Mouse (Mus musculus): ENCODE data around the gene Gse1. TPM values are rescaled to one million over a fixed set of nuclear protein-coding genes. Genes with fewer than 3 reads are reported as not detected.

Gse1 gene
- polyA plus RNA-seq, 1 experiment from 2014 or later: 15.4 TPM

DNA sequence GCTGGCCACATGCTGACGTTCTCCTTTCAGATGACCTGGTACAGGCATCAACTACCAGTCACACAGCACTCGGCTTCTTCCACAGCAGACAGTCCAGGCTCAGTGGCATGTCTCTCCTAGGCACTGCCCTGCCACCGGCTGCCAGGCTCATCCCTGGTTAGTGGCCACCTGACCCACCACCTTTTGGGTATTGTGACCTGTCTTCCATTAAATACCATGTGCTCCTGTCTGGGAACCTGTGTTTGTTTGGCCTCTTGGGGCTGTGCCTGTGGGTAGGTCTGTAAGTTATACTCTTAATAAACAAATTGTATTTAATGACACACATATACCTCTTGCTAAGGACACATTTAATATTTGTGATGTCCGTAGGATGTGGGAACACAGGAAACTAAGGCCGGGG is 142.9 kb downstream of the Gse1 start:
- H3K9ac ChIP-seq: no peak overlapping the region
- H3K27me3 ChIP-seq: no peaks in the 10 kb centered on the region
- H3K27ac ChIP-seq (replicated peaks): no peak overlapping the region
- ATAC-seq (ENCODE audit: low FRiP score, low read depth): no peak
- no peak overlapping the region for H3K4me2 ChIP-seq
- WGBS: 73% methylated on average over 5 of the region's 5 CpGs
- H3K4me3 ChIP-seq: no peak overlapping the region
- no peaks in the 10 kb centered on the region for H3K9me3 ChIP-seq
- peaks cover 41% of the 10 kb centered on the region for H3K4me1 ChIP-seq (replicated peaks)
- H3K36me3 ChIP-seq: no peaks in the 10 kb centered on the region

DNA sequence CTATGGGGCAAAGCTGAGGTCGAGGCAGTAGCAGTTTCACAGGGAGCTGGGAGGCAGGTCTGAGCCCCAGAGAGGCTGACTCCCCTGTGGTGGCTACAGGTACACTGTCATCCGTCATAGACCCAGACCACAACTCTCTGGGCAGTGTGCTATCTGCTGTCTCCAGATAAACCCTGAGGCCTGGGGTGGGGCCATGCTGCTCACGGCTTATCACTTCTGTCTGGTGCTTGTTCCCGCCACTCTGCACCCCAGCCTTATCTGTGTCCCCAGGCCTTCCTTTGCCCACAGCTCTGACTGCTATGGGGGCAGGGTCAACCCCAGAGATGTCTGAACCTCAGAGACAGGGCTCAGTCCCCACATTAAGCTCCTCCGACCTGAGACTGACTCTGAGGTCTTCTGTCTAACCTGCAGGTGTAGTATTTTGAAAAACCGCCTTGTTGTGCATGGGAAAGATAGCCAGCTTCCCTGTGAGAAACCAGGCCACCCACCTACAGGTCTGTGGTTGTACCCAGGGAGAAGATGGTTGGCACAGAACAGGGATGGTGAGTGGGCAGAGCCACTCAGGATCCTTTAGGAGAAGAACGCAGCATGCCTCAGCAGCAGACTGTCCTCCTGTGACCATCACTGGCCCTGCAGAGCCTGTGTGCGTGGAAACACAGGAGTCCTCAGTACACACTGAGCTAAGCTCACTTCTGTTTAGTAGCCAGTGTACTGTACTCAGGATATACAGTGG is 143.6 kb downstream of the Gse1 start:
- Histone ChIP-seq H3K9ac (no peak overlapping the region), H3K4me2 (no peak overlapping the region), H3K36me3 (no peaks in the 10 kb centered on the region), H3K27me3 (no peaks in the 10 kb centered on the region), H3K4me3 (no peak overlapping the region), H3K9me3 (no peaks in the 10 kb centered on the region), H3K27ac (replicated peaks) (no peak overlapping the region), H3K4me1 (replicated peaks) (peaks cover 49% of the 10 kb centered on the region)
- WGBS: 82% methylated on average over 8 of the region's 8 CpGs
- no peak for ATAC-seq (ENCODE audit: low FRiP score, low read depth)

DNA sequence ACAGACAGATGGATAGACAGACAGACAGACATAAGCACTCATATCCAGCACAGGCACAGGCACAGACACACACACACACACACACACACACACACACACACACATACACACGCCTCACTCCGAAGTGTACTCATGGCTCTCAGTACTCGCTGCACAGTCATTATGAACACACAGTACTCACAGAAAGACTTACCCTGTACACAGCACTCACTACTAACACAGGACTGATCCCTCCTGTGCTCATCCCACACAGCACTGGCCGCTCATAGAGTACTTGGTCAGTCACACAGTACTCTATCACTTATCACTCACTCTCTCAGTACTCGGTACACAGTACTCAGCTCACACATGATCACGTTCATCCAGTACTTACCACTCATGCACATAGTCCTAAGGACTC is 144.4 kb downstream of the Gse1 start:
- H3K4me3 ChIP-seq: no peak overlapping the region
- no peak overlapping the region for H3K27ac ChIP-seq (replicated peaks)
- H3K27me3 ChIP-seq: no peaks in the 10 kb centered on the region
- H3K9me3 ChIP-seq: no peaks in the 10 kb centered on the region
- 89% methylated on average over 6 of the region's 6 CpGs for WGBS
- no peak overlapping the region for H3K4me2 ChIP-seq
- no peak overlapping the region for H3K9ac ChIP-seq
- no peaks in the 10 kb centered on the region for H3K36me3 ChIP-seq
- H3K4me1 ChIP-seq (replicated peaks): peaks cover 54% of the 10 kb centered on the region
- ATAC-seq (ENCODE audit: low FRiP score, low read depth): no peak

- Histone ChIP-seq H3K27ac (replicated peaks) (peak overlapping the region; percentile 67), H3K9ac (no peak overlapping the region), H3K4me1 (replicated peaks) (peaks cover 59% of the 10 kb centered on the region)
These were observed 145.4 kb downstream of the Gse1 start for GRCm38 (mm10) chr8:120373621-120374020.

GRCm38 (mm10) chr8:120374070-120374469 is 145.8 kb downstream of the Gse1 start:
- no peak for ATAC-seq (ENCODE audit: low FRiP score, low read depth)
- H3K4me1 ChIP-seq (replicated peaks): peaks cover 59% of the 10 kb centered on the region
- H3K27ac ChIP-seq (replicated peaks): peak overlapping the region; percentile 67
- H3K36me3 ChIP-seq: no peaks in the 10 kb centered on the region
- no peak overlapping the region for H3K9ac ChIP-seq
- no peaks in the 10 kb centered on the region for H3K27me3 ChIP-seq
- 74% methylated on average over 1 of the region's 1 CpGs for WGBS
- H3K4me3 ChIP-seq: no peak overlapping the region
- H3K9me3 ChIP-seq: no peaks in the 10 kb centered on the region
- no peak overlapping the region for H3K4me2 ChIP-seq

More at GRCm38 (mm10) chr8:120373621-120374020, 145.4 kb downstream of the Gse1 start:
- Histone ChIP-seq H3K27me3 (no peaks in the 10 kb centered on the region), H3K4me2 (no peak overlapping the region), H3K9me3 (no peaks in the 10 kb centered on the region), H3K36me3 (no peaks in the 10 kb centered on the region), H3K4me3 (no peak overlapping the region)
- WGBS: 74% methylated on average over 3 of the region's 3 CpGs
- no peak for ATAC-seq (ENCODE audit: low FRiP score, low read depth)

DNA sequence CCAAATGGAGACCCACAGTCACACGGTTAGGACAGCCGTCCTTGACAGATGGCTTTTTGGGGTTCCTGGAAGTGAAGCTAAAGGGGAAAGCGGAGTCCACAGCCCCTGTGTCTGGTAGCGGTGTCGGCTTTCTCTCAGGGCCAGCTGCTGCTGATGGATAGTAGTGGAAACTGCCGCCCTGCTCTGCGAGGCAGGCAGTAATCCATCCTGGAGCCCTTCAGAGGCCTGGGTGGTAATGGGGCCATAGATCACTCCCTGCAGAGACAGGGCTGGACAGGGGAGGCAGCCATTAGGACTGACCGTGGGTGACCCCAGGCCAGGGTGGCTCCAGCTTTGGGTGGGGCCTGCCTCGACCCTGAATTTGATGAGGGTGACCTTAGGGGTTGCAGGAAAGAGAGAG is 146.3 kb downstream of the Gse1 start:
- H3K36me3 ChIP-seq: no peaks in the 10 kb centered on the region
- H3K9me3 ChIP-seq: no peaks in the 10 kb centered on the region
- H3K4me3 ChIP-seq: no peak overlapping the region
- peaks cover 60% of the 10 kb centered on the region for H3K4me1 ChIP-seq (replicated peaks)
- no peak overlapping the region for H3K4me2 ChIP-seq
- WGBS: 29% methylated on average over 9 of the region's 9 CpGs
- H3K27ac ChIP-seq (replicated peaks): peak overlapping the region; percentile 67
- H3K27me3 ChIP-seq: no peaks in the 10 kb centered on the region
- ATAC-seq (ENCODE audit: low FRiP score, low read depth): peak; percentile 2; the same call in 1 of the 2 replicates
- H3K9ac ChIP-seq: no peak overlapping the region

GRCm38 (mm10) chr8:120375170-120375569 is 146.9 kb downstream of the Gse1 start:
- H3K9me3 ChIP-seq: no peaks in the 10 kb centered on the region
- H3K4me3 ChIP-seq: no peak overlapping the region
- no peak for ATAC-seq (ENCODE audit: low FRiP score, low read depth)
- no peaks in the 10 kb centered on the region for H3K36me3 ChIP-seq
- WGBS: 35% methylated on average over 5 of the region's 5 CpGs
- H3K27me3 ChIP-seq: no peaks in the 10 kb centered on the region
- no peak overlapping the region for H3K9ac ChIP-seq
- 0 out of 2 replicates have a peak overlapping the region, but pooled peaks have one; percentile 67 for H3K27ac ChIP-seq (replicated peaks)
- peaks cover 61% of the 10 kb centered on the region for H3K4me1 ChIP-seq (replicated peaks)
- no peak overlapping the region for H3K4me2 ChIP-seq

GRCm38 (mm10) chr8:120376215-120376614 is 148.0 kb downstream of the Gse1 start:
- H3K4me3 ChIP-seq: no peak overlapping the region
- H3K9me3 ChIP-seq: no peaks in the 10 kb centered on the region
- no peaks in the 10 kb centered on the region for H3K36me3 ChIP-seq
- 37% methylated on average over 4 of the region's 4 CpGs for WGBS
- ATAC-seq (ENCODE audit: low FRiP score, low read depth): no peak
- H3K4me2 ChIP-seq: no peak overlapping the region
- peaks cover 71% of the 10 kb centered on the region for H3K4me1 ChIP-seq (replicated peaks)
- no peak overlapping the region for H3K9ac ChIP-seq
- H3K27me3 ChIP-seq: no peaks in the 10 kb centered on the region
- no peak overlapping the region for H3K27ac ChIP-seq (replicated peaks)

DNA sequence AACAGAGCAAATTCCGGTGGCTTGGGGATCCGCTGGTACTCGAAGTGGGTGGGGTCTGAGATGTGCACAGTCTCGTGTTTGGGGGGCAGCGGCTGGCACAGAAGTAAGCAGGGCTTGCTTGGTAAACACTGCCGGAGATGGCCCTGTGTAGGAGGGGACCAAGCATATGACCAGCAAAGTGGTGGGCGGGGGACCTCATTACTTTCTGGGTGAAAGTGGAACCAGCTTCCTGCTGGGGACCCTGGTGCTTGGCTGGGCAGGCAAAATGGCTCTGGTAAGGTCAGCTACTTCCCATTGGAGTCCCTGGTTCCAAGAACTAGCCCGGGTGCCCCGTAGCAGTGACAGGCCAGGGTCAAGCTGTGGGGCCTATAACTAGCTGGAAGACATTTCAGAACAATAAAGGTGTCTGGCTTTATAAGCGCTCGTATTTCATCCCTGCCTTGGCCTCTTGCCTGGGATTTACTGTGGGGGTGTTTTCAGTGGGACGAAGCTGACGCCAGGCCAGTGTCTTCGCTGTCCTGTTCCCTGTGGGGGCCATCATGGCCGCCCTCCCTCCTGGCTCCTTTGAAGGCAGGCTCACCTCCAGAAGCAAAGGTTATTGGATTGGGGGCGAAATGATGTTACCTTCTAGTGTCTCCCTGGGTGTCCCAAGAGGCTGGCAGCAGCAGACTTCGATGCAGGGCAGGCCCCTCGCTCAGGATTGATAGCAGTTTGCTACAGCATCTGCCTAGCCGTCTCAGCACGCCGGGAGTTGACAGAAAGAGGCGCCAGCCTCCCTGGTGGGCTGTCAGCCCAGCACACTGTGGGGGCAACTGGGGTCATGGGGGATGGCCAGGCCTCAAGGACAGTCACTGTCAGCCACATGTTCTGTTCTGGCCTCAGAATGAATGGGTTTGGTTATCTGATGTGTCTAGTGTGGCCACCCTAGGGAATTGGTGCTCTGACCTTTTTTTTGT is 148.9 kb downstream of the Gse1 start:
- no peaks in the 10 kb centered on the region for H3K27me3 ChIP-seq
- 36% methylated on average over 22 of the region's 22 CpGs for WGBS
- peaks cover 80% of the 10 kb centered on the region for H3K4me1 ChIP-seq (replicated peaks)
- no peak overlapping the region for H3K27ac ChIP-seq (replicated peaks)
- no peak for ATAC-seq (ENCODE audit: low FRiP score, low read depth)
- H3K4me3 ChIP-seq: no peak overlapping the region
- no peak overlapping the region for H3K4me2 ChIP-seq
- no peaks in the 10 kb centered on the region for H3K36me3 ChIP-seq
- H3K9me3 ChIP-seq: no peaks in the 10 kb centered on the region
- H3K9ac ChIP-seq: no peak overlapping the region

- Histone ChIP-seq H3K9me3 (no peaks in the 10 kb centered on the region), H3K36me3 (no peaks in the 10 kb centered on the region), H3K4me2 (no peak overlapping the region), H3K9ac (no peak overlapping the region), H3K27ac (replicated peaks) (no peak overlapping the region), H3K4me3 (no peak overlapping the region), H3K27me3 (no peaks in the 10 kb centered on the region), H3K4me1 (replicated peaks) (peaks cover 86% of the 10 kb centered on the region)
- ATAC-seq (ENCODE audit: low FRiP score, low read depth): no peak
- 69% methylated on average over 7 of the region's 7 CpGs for WGBS
These were observed 149.5 kb downstream of the Gse1 start for GRCm38 (mm10) chr8:120377803-120378189.

- no peak overlapping the region for H3K27ac ChIP-seq (replicated peaks)
- H3K9me3 ChIP-seq: no peaks in the 10 kb centered on the region
- H3K4me3 ChIP-seq: no peak overlapping the region
- H3K4me2 ChIP-seq: no peak overlapping the region
- H3K9ac ChIP-seq: no peak overlapping the region
- no peaks in the 10 kb centered on the region for H3K27me3 ChIP-seq
- no peaks in the 10 kb centered on the region for H3K36me3 ChIP-seq
- peaks cover 91% of the 10 kb centered on the region for H3K4me1 ChIP-seq (replicated peaks)
- WGBS: 34% methylated on average over 16 of the region's 16 CpGs
- ATAC-seq (ENCODE audit: low FRiP score, low read depth): no peak
These were observed 150.1 kb downstream of the Gse1 start for GRCm38 (mm10) chr8:120378306-120378705.

- H3K9me3 ChIP-seq: no peaks in the 10 kb centered on the region
- H3K9ac ChIP-seq: no peak overlapping the region
- H3K4me2 ChIP-seq: no peak overlapping the region
- no peak overlapping the region for H3K27ac ChIP-seq (replicated peaks)
- ATAC-seq (ENCODE audit: low FRiP score, low read depth): no peak
- H3K36me3 ChIP-seq: no peaks in the 10 kb centered on the region
- peaks cover 94% of the 10 kb centered on the region for H3K4me1 ChIP-seq (replicated peaks)
- no peak overlapping the region for H3K4me3 ChIP-seq
- WGBS: 46% methylated on average over 3 of the region's 3 CpGs
- H3K27me3 ChIP-seq: no peaks in the 10 kb centered on the region
These were observed 150.8 kb downstream of the Gse1 start for GRCm38 (mm10) chr8:120379015-120379414.
